Mouse (Mus musculus) heart, embryonic 11.5 days (tissue): ENCODE data around the gene Ppp1r14c. TPM values are rescaled to one million over a fixed set of nuclear protein-coding genes. Genes with fewer than 3 reads are reported as not detected.
"Not testable (repeated sequence)": the region's sequence is repeated elsewhere in the genome, so short reads cannot be mapped to it uniquely, and the experiment has no call there.

Source experiments
- ATAC-seq: fragments of 200-750 bp; cut with Nextera tagmentation; replicated peaks from 2 replicates; pipeline ENCODE4 v1.8.0; 2017; ENCODE audit warnings: moderate library complexity; ENCODE audit not compliant: insufficient number of reproducible peaks, low FRiP score, low TSS enrichment
- H3K27ac ChIP-seq: fragments of 300-500 bp; sonication (generic); 2 replicates; pipeline ENCODE4 v1.5.1; 2014; ENCODE audit warnings: mild to moderate bottlenecking, low read depth, low read length
- H3K27me3 ChIP-seq: fragments of 300-500 bp; sonication (generic); 2 replicates; pipeline ENCODE4 v1.6.1; 2014; ENCODE audit warnings: mild to moderate bottlenecking, low read length, mixed read lengths; ENCODE audit not compliant: control insufficient read depth, insufficient read depth
- H3K36me3 ChIP-seq: fragments of 300-500 bp; sonication (generic); 2 replicates; pipeline ENCODE4 v1.6.1; 2014; ENCODE audit warnings: mild to moderate bottlenecking, low read length, moderate library complexity, mixed read lengths; ENCODE audit not compliant: control insufficient read depth, insufficient read depth
- H3K4me1 ChIP-seq: fragments of 300-500 bp; sonication (generic); 2 replicates; pipeline ENCODE4 v1.6.1; 2014; ENCODE audit warnings: low read length; ENCODE audit not compliant: control insufficient read depth, insufficient read depth
- H3K4me2 ChIP-seq: fragments of 300-500 bp; sonication (generic); 2 replicates; pipeline ENCODE4 v1.6.1; 2014; ENCODE audit warnings: mild to moderate bottlenecking, moderate library complexity
- H3K4me3 ChIP-seq: fragments of 300-500 bp; sonication (generic); 2 replicates; pipeline ENCODE4 v1.5.1; 2014; ENCODE audit warnings: low read depth, low read length
- H3K9ac ChIP-seq: fragments of 300-500 bp; sonication (generic); 2 replicates; pipeline ENCODE4 v1.6.1; 2014; ENCODE audit warnings: mild to moderate bottlenecking, low read depth, low read length, moderate library complexity
- H3K9me3 ChIP-seq: fragments of 300-500 bp; sonication (generic); replicated peaks from 2 replicates; pipeline ENCODE4 v1.6.1; 2016; ENCODE audit warnings: low read length; ENCODE audit not compliant: control insufficient read depth
- WGBS: fragments of 180-500 bp; shearing (Covaris S2); extraction: QIAGEN DNeasy Blood & Tissue Kit; methylation state at CpG from one replicate; pipeline ENCODE4 v1.1.7; 2014; ENCODE audit not compliant: insufficient replicate concordance; 5-methylcytosine and 5-hydroxymethylcytosine counted together
- polyA plus RNA-seq: library from polyadenylated mRNA; unstranded; fragments of >200 nt; fragmentation: Nextera tagmentation; extraction: Ambion mirVana; gene quantifications from 2 replicates; pipeline ENCODE4 v1.2.1, GENCODE M21; 2014

Gene Ppp1r14c
- polyA plus RNA-seq, 1 experiment from 2014 or later = 170 TPM

DNA sequence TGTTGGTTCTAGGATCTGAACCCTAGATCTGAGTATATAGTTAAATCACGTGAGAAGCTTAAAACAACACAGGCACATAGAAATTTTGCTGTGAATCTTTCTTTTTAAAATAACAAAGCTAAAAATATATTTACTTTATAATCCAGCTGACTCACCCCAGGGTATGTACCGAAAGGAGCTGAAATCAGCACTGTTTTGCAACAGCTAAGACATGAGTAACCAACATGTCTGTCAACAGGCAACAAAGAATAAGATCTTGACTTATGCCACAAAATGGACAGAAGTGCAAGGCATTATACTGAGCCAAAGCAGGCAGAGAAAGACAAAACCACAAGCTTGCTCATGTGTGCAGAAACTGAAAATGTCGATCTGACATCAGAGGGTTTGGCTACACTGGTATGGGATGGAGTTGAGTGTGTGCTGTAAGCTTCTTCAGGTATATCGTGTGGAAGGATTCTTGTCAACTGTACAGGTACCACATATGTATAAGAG, 100.3 kb downstream of the Ppp1r14c start:
- 84% methylated on average over 4 of the region's 4 CpGs for WGBS
- no peaks in the 10 kb centered on the region for H3K4me1 ChIP-seq
- no peak overlapping the region for H3K4me3 ChIP-seq
- H3K9ac ChIP-seq = no peak overlapping the region
- peaks cover 6% of the 10 kb centered on the region for H3K36me3 ChIP-seq
- no peaks in the 10 kb centered on the region for H3K9me3 ChIP-seq
- H3K27ac ChIP-seq = no peak overlapping the region
- ATAC-seq = no peak
- H3K4me2 ChIP-seq = no peak overlapping the region
- H3K27me3 ChIP-seq = no peaks in the 10 kb centered on the region

DNA sequence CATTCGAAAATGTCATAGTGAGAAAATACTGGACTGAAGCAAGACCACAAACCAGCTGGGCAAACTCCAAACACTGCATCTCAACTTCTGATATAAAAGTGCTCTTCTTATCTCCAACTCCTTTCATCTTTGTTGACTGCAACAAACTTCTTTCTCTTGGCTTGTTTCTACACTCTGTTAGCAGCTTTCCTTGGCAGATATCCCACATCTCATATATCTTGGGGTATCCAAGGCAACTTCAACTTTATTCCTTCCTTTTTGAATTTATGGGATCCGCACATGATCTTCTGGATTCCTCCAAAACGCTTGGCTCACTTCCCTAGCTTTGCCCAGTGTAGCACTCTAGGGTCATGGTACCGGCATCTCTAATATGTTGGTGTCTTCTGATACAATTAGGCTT, 102.7 kb downstream of the Ppp1r14c start:
- H3K4me2 ChIP-seq = no peak overlapping the region
- no peaks in the 10 kb centered on the region for H3K4me1 ChIP-seq
- no peaks in the 10 kb centered on the region for H3K9me3 ChIP-seq
- H3K36me3 ChIP-seq = peaks cover 6% of the 10 kb centered on the region
- no peak overlapping the region for H3K27ac ChIP-seq
- H3K27me3 ChIP-seq = no peaks in the 10 kb centered on the region
- H3K4me3 ChIP-seq = no peak overlapping the region
- ATAC-seq = no peak
- WGBS = 81% methylated on average over 4 of the region's 4 CpGs
- no peak overlapping the region for H3K9ac ChIP-seq

DNA sequence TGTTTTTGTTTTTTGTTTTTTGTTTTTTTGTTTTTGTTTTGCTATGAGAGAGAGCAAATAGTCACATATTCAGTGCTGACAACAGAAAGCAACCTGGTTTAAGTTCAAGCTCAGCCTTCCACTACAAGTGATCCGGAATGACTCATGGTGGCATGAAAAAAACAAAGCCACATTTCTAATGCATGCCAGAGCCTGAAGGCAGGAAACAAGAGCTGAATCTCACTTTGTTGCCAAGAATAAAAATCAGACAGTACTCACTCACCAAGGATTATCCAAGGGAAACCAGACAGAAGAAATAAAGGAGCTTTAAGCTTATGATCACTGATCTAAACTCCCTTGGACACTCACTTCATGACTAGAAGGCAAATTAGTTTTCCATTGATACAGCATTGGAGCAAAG, 110.8 kb downstream of the Ppp1r14c start:
- H3K9me3 ChIP-seq = no peaks in the 10 kb centered on the region
- no peaks in the 10 kb centered on the region for H3K27me3 ChIP-seq
- no peak for ATAC-seq
- no peaks in the 10 kb centered on the region for H3K36me3 ChIP-seq
- no peak overlapping the region for H3K27ac ChIP-seq
- H3K4me3 ChIP-seq = no peak overlapping the region
- WGBS = 71% methylated on average over 1 of the region's 1 CpGs
- no peak overlapping the region for H3K4me2 ChIP-seq
- H3K9ac ChIP-seq = no peak overlapping the region
- no peaks in the 10 kb centered on the region; the same call in 1 of the 2 replicates for H3K4me1 ChIP-seq

DNA sequence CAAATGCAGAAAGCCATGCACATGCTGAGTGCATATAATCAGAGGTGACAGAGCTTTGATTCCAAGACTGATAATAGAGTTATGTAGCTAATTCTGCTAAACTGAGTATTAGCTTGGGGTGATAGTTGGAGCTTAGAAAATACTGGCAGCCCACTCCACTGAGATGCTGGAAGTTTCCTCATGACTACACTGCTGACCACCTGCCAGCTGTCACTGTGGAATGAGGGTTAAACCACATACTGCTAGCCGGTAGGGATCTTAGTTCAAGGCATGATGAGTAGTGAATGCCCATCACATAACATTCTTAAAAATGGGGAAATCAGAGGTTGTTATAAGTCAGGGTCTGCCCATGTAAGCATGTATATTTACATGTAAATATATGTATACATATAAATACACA, 113.9 kb downstream of the Ppp1r14c start:
- 81% methylated on average over 1 of the region's 1 CpGs for WGBS
- ATAC-seq = no peak
- Histone ChIP-seq H3K27ac (no peak overlapping the region), H3K36me3 (no peaks in the 10 kb centered on the region), H3K4me3 (no peak overlapping the region), H3K27me3 (no peaks in the 10 kb centered on the region), H3K9me3 (no peaks in the 10 kb centered on the region), H3K4me2 (no peak overlapping the region), H3K9ac (no peak overlapping the region), H3K4me1 (no peaks in the 10 kb centered on the region; the same call in 1 of the 2 replicates)

DNA sequence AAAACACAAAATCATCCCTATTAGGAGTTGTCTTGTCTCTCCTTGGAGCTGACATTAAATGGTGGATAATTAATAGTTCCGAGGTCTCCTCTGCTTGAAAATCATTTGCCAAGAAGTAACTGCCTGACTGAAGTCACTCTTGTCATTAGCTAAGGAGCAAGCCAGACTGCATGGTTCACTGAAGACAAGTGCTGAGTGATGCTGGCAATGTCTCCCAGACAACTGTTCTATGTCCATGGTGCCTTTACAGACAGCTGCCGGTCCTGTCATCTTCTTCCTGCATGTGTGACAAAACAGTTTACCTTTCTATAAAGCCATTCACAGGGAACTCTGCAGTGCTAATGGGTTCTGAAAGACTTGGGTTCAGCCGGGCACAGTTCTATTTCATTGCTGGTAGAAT, 124.2 kb downstream of the Ppp1r14c start:
- no peak for ATAC-seq
- Histone ChIP-seq H3K4me2 (no peak overlapping the region), H3K27ac (no peak overlapping the region), H3K27me3 (no peaks in the 10 kb centered on the region), H3K4me3 (no peak overlapping the region), H3K9ac (no peak overlapping the region), H3K4me1 (no peaks in the 10 kb centered on the region), H3K9me3 (no peaks in the 10 kb centered on the region), H3K36me3 (no peaks in the 10 kb centered on the region)
- 74% methylated on average over 3 of the region's 3 CpGs for WGBS

DNA sequence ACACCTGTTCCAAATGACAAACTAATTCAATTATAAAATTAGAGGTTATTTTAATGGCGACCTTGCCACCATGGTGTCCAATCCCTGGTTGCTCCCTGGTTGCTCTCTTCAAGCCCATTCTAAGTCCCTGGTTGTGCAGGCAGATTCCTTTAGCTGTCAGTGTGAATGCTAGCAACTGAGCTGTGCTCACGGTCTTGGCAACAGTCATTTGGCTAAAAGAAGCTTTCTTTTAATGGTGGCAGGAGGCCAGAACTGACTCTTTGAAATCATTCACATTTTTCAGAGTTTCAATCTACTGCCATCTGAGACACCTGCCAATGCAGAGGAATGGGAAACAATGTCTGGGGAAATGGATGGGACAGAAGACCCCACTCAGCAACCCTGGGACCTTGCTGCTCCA, 130.9 kb downstream of the Ppp1r14c start:
- H3K4me1 ChIP-seq = no peaks in the 10 kb centered on the region
- H3K36me3 ChIP-seq = no peaks in the 10 kb centered on the region
- no peaks in the 10 kb centered on the region for H3K27me3 ChIP-seq
- peaks cover 3% of the 10 kb centered on the region for H3K9me3 ChIP-seq
- WGBS = 86% methylated on average over 2 of the region's 2 CpGs
- H3K4me2 ChIP-seq = no peak overlapping the region
- no peak overlapping the region for H3K9ac ChIP-seq
- no peak overlapping the region for H3K27ac ChIP-seq
- ATAC-seq = no peak
- H3K4me3 ChIP-seq = no peak overlapping the region

DNA sequence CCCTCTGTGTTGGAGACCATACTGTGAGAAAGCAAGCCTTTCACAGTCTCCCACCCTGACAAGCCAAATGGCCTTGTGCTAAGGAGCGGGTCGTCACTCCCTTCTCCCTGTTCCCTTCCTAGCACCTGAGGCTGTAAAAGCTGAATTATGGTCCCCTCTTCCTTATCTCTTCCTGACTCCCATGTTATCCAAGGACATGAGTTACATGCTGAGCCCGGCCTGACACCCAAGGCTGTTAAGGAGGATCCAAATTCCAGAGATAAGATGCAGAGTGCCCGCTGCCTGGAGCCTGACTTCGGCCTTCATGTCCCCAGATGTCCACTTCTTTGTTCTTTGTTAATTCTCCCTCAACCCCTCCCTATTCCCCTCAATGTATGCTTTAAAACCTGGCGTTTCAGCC, 135.0 kb downstream of the Ppp1r14c start:
- H3K4me2 ChIP-seq, H3K9ac ChIP-seq, H3K36me3 ChIP-seq, H3K4me3 ChIP-seq, H3K9me3 ChIP-seq, H3K4me1 ChIP-seq, H3K27ac ChIP-seq, ATAC-seq, H3K27me3 ChIP-seq: not testable (repeated sequence)
- 60% methylated on average over 6 of the region's 6 CpGs for WGBS

DNA sequence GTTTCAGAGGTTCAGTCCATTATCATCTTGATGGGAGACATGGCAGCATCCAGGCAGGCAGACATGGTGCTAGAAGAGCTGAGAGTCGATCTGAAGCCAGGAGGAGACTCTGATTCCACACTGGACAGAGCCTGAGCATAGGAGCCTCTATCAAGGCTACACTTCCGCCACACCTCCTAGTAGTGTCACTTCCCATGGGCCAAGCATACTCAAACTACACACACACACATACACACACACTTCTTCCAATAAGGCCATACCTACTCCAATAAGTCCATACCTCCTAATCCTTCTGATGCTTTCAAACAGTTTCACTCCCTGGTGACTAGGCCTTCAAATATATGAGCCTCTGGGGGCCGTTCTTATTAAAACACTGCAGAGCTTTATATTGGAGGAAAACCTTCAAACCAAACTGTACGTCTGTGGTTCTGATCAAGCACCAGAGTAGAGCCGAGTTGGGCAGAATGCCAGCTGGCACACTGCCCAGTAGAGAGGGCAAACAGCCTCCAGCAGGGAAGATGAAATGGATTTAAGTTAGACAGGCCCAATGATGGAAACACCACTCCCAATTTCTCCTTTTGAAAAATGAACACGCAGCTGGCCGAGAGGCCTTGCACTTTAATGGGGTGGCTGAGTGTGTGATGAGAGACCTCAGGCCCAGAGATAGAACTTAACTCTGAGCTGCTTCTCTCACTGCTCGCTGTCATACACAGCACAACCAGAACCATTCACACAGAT, 141.8 kb downstream of the Ppp1r14c start:
- peaks cover 5% of the 10 kb centered on the region; the same call in 1 of the 2 replicates for H3K9me3 ChIP-seq
- H3K27ac ChIP-seq = peak overlapping the region; percentile 62; the same call in 1 of the 2 replicates
- H3K4me1 ChIP-seq = peaks cover 24% of the 10 kb centered on the region
- H3K27me3 ChIP-seq = no peaks in the 10 kb centered on the region
- H3K36me3 ChIP-seq = no peaks in the 10 kb centered on the region
- 53% methylated on average over 8 of the region's 8 CpGs for WGBS
- H3K9ac ChIP-seq = no peak overlapping the region
- ATAC-seq = peak; percentile 78
- H3K4me3 ChIP-seq = no peak overlapping the region
- no peak overlapping the region for H3K4me2 ChIP-seq

DNA sequence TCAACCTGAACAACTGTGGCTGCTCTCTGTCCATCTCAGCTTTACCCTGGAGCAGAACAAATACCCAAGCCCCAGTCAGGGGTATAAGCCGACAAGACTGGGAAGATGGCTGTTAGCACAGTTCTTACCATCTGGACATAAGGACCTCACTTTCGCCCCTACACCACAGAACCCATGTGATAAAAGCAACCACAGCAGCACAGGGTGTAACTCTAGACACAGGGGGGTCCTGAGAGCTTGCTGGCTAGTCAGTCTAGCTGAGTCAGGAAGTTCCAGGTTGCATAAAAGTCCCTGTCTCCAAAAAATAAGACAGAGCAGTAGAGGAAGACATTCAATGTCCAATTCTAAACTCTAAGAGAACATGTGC, 142.3 kb downstream of the Ppp1r14c start:
- Histone ChIP-seq H3K9ac (no peak overlapping the region), H3K9me3 (peaks cover 5% of the 10 kb centered on the region; the same call in 1 of the 2 replicates), H3K27ac (peak overlapping the region; percentile 62), H3K4me2 (no peak overlapping the region), H3K4me1 (peaks cover 24% of the 10 kb centered on the region), H3K4me3 (no peak overlapping the region), H3K27me3 (no peaks in the 10 kb centered on the region), H3K36me3 (no peaks in the 10 kb centered on the region)
- 80% methylated on average over 2 of the region's 2 CpGs for WGBS
- ATAC-seq = peak; percentile 27
